Mouse (Mus musculus) midbrain, postnatal 0 days (tissue): ENCODE data around the gene Capn8. TPM values are rescaled to one million over a fixed set of nuclear protein-coding genes. Genes with fewer than 3 reads are reported as not detected.

Experiments
- ATAC-seq: fragments of 200-750 bp; cut with Nextera tagmentation; 2 replicates; pipeline ENCODE4 v1.8.0; 2017; ENCODE audit warnings: moderate number of reproducible peaks, mild to moderate bottlenecking, moderate TSS enrichment, moderate library complexity; ENCODE audit not compliant: low FRiP score
- DNase-seq: peaks from one replicate; pipeline ENCODE4 v3.0.0-alpha.2; 2015; ENCODE audit warnings: low spot score
- H3K27ac ChIP-seq: fragments of 300-500 bp; sonication (generic); 2 replicates; pipeline ENCODE4 v1.5.1; 2014; ENCODE audit warnings: low read depth, mild to moderate bottlenecking, low read length, mixed read lengths
- H3K27me3 ChIP-seq: fragments of 300-500 bp; sonication (generic); 2 replicates; pipeline ENCODE4 v1.6.1; 2014; ENCODE audit warnings: low read length, control low read depth, mixed read lengths; ENCODE audit not compliant: insufficient read depth
- H3K36me3 ChIP-seq: fragments of 300-500 bp; sonication (generic); 2 replicates; pipeline ENCODE4 v1.6.1; 2014; ENCODE audit warnings: low read length, control low read depth, mixed read lengths; ENCODE audit not compliant: insufficient read depth
- H3K4me1 ChIP-seq: fragments of 300-500 bp; sonication (generic); 2 replicates; pipeline ENCODE4 v1.6.1; 2014; ENCODE audit warnings: mild to moderate bottlenecking, control low read depth, antibody characterized with exemption, low read length, mixed read lengths; ENCODE audit not compliant: insufficient read depth
- H3K4me2 ChIP-seq: fragments of 300-500 bp; sonication (generic); 2 replicates; pipeline ENCODE4 v1.6.1; 2014; ENCODE audit warnings: low read depth, mild to moderate bottlenecking, low read length, mixed read lengths; ENCODE audit not compliant: poor library complexity, severe bottlenecking
- H3K4me3 ChIP-seq: fragments of 300-500 bp; sonication (generic); 2 replicates; pipeline ENCODE4 v1.5.1; 2014; ENCODE audit warnings: low read depth, mild to moderate bottlenecking, low read length, moderate library complexity
- H3K9ac ChIP-seq: fragments of 300-500 bp; sonication (generic); replicated peaks from 2 replicates; pipeline ENCODE4 v1.6.1; 2014; ENCODE audit warnings: mild to moderate bottlenecking, low read length, moderate library complexity, mixed read lengths; ENCODE audit not compliant: poor library complexity, severe bottlenecking
- H3K9me3 ChIP-seq: fragments of 300-500 bp; sonication (generic); 2 replicates; pipeline ENCODE4 v1.6.1; 2016; ENCODE audit warnings: low read length, control low read depth
- CTCF ChIP-seq: IDR thresholded peaks from 2 replicates; pipeline ENCODE4 v1.5.1; 2016; ENCODE audit warnings: antibody characterized with exemption, mild to moderate bottlenecking
- WGBS: fragments of 180-500 bp; shearing (Covaris S2); extraction: QIAGEN DNeasy Blood & Tissue Kit; methylation state at CpG from one replicate; pipeline ENCODE4 v1.1.7; 2014; 5-methylcytosine and 5-hydroxymethylcytosine counted together
- polyA plus RNA-seq: library from polyadenylated mRNA; unstranded; fragments of >200 nt; fragmentation: Nextera tagmentation; extraction: Ambion mirVana; gene quantifications from 2 replicates; pipeline ENCODE4 v1.2.1, GENCODE M21; 2015
- total RNA-seq: library from RNA; depleted of rRNA; stranded (reverse); fragments of >200 nt; gene quantifications from 2 replicates; pipeline ENCODE4 v1.2.3, GENCODE M21; 2014

Capn8 gene
- total and polyA plus RNA-seq, 2 experiments from 2014 or later = 0.31 TPM; not detected in 1

- H3K9ac ChIP-seq = no peak overlapping the region
- H3K4me3 ChIP-seq = no peak overlapping the region
- ATAC-seq (no peak), DNase-seq (no peak)
- H3K4me2 ChIP-seq = no peak overlapping the region
- peaks cover 3% of the 10 kb centered on the region; the same call in 1 of the 2 replicates for H3K4me1 ChIP-seq
- no peaks in the 10 kb centered on the region for H3K27me3 ChIP-seq
- no peak overlapping the region for H3K27ac ChIP-seq
- no peaks in the 10 kb centered on the region for H3K36me3 ChIP-seq
- TF ChIP-seq CTCF = no peak
- WGBS = 74% methylated on average over 11 of the region's 11 CpGs
- no peaks in the 10 kb centered on the region for H3K9me3 ChIP-seq
Measured at GRCm38 (mm10) chr1:182669741-182670140, 104.9 kb downstream of the Capn8 start.

GRCm38 (mm10) chr1:182670563-182671342, 105.9 kb downstream of the Capn8 start:
- Histone ChIP-seq H3K9me3 (no peaks in the 10 kb centered on the region), H3K4me1 (peaks cover 3% of the 10 kb centered on the region; the same call in 1 of the 2 replicates), H3K27me3 (no peaks in the 10 kb centered on the region), H3K9ac (no peak overlapping the region), H3K4me3 (no peak overlapping the region), H3K27ac (no peak overlapping the region), H3K36me3 (no peaks in the 10 kb centered on the region), H3K4me2 (no peak overlapping the region)
- ATAC-seq (no peak), DNase-seq (no peak)
- WGBS = 40% methylated on average over 11 of the region's 11 CpGs
- TF ChIP-seq CTCF = no peak

GRCm38 (mm10) chr1:182671343-182671624, 106.5 kb downstream of the Capn8 start:
- ATAC-seq (no peak), DNase-seq (no peak)
- Histone ChIP-seq H3K9ac (no peak overlapping the region), H3K9me3 (no peaks in the 10 kb centered on the region), H3K36me3 (no peaks in the 10 kb centered on the region), H3K4me1 (peaks cover under 1% of the 10 kb centered on the region; the same call in 1 of the 2 replicates), H3K4me3 (no peak overlapping the region), H3K27ac (no peak overlapping the region), H3K27me3 (no peaks in the 10 kb centered on the region), H3K4me2 (no peak overlapping the region)
- WGBS = 49% methylated on average over 4 of the region's 4 CpGs
- no peak for TF ChIP-seq CTCF

- no peaks in the 10 kb centered on the region for H3K9me3 ChIP-seq
- no peak overlapping the region for H3K4me3 ChIP-seq
- H3K9ac ChIP-seq = no peak overlapping the region
- DNase-seq (no peak), ATAC-seq (no peak)
- no peak overlapping the region for H3K4me2 ChIP-seq
- TF ChIP-seq CTCF = no peak
- H3K27ac ChIP-seq = no peak overlapping the region
- no peaks in the 10 kb centered on the region for H3K36me3 ChIP-seq
- 69% methylated on average over 8 of the region's 8 CpGs for WGBS
- no peaks in the 10 kb centered on the region for H3K4me1 ChIP-seq
- no peaks in the 10 kb centered on the region for H3K27me3 ChIP-seq
Measured at GRCm38 (mm10) chr1:182675346-182675745, 110.5 kb downstream of the Capn8 start.

- ATAC-seq (no peak), DNase-seq (no peak)
- Histone ChIP-seq H3K9ac (no peak overlapping the region), H3K4me1 (no peaks in the 10 kb centered on the region; the same call in 1 of the 2 replicates), H3K27me3 (no peaks in the 10 kb centered on the region), H3K4me3 (no peak overlapping the region), H3K36me3 (no peaks in the 10 kb centered on the region), H3K9me3 (no peaks in the 10 kb centered on the region), H3K4me2 (no peak overlapping the region), H3K27ac (no peak overlapping the region)
- no peak for TF ChIP-seq CTCF
- whole genome bisulfite sequencing = 98% methylated on average over 17 of the region's 17 CpGs
Measured at GRCm38 (mm10) chr1:182678151-182678550, 113.3 kb downstream of the Capn8 start.

GRCm38 (mm10) chr1:182679169-182679568, 114.4 kb downstream of the Capn8 start:
- Histone ChIP-seq H3K4me3 (no peak overlapping the region), H3K4me1 (no peaks in the 10 kb centered on the region; the same call in 1 of the 2 replicates), H3K27me3 (no peaks in the 10 kb centered on the region), H3K9ac (no peak overlapping the region), H3K27ac (no peak overlapping the region), H3K4me2 (no peak overlapping the region), H3K36me3 (no peaks in the 10 kb centered on the region), H3K9me3 (no peaks in the 10 kb centered on the region)
- no peak for ATAC-seq
- 66% methylated on average over 3 of the region's 3 CpGs for WGBS
- DNase-seq = no peak
- no peak for TF ChIP-seq CTCF
